Mouse (Mus musculus) left cerebral cortex, postnatal 36 days (tissue): Measurements from ENCODE around the gene Tbc1d13. TPM values are rescaled to one million over a fixed set of nuclear protein-coding genes. Genes with fewer than 3 reads are reported as not detected.

ENCODE experiments used
- DNase-seq, 2 experiments: peaks; one replicate each; pipeline ENCODE4 v3.0.0; 2021 to 2022; ENCODE audit warnings: low spot score in 2 of 2, mixed read lengths in 1 of 2
- intact Hi-C: fragments of 180-260 bp; cut with DNase I; formaldehyde crosslinking; loops from one replicate; pipeline ENCODE4 v1.15.1; 2025
- total RNA-seq, 2 experiments: library from RNA; stranded (reverse); gene quantifications; 2 replicates each; pipeline ENCODE4 v1.2.3; 2021

Tbc1d13 gene
- 10 to 100 TPM; 48.0 to 63.9 TPM for total RNA-seq

DNA sequence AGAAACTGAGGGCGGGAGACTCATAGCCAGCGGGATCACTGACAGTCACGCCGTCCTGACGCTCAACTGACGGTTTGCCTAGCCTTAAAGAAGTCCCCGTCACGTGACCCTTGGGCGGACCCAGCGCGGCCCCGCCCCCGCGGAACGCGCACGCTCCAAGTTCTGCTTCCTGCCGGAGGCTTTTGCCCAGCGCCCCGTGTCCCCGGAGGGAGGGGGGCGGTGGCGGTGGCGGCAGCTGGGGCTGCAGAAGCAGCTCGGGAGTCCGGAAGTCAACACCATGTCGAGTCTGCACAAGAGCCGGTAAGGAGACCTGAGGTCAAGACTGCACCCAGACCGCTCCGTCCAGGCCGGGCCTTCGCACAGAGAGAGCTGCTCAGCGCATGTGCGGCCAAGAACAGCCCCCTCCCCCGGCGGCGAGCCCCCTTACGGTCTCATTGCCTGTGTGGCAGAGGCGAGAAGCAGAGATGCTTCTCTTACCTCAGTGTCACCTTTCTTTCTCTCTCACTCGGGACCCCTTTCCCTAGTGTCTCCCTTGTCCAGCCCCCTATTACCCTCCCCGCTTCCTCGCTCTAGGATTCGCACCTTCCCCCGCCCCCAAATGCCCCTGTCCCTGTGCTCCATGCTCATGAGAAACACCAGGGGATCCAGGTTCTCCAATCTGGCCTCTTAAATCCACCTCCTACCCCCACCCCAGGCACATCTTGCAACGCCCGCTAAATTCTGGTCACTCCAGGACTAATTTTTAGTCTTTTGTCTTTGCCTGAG, at the start of gene Tbc1d13:
Gene Tbc1d13 (plus strand): TSS at position 134 of the 765 bp plus-strand sequence.
- intact Hi-C loops: no loop called here
- peak; percentile 98 to 99 for DNase-seq

DNA sequence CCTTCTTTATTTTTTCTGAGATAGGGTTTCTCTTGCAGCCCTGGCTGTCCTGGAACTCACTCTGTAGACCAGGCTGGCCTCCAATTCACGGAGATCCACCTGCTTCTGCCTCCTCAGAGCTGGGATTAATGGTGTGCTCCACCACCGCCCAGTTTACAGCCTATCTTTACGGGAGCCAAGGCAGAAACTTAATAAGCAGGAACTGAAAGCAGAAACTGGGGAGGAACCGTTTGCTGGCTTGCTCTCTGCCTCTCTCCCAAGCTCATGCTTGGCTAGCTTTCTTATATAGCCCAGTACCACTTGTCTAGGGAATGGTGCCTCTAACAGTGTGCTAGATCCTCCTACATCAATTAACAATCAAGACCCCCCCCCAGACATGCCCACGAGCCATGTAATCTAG, 49.4 kb upstream of the Tbc1d13 start:
- intact Hi-C loops: no loop called here
- DNase-seq: no peak

DNA sequence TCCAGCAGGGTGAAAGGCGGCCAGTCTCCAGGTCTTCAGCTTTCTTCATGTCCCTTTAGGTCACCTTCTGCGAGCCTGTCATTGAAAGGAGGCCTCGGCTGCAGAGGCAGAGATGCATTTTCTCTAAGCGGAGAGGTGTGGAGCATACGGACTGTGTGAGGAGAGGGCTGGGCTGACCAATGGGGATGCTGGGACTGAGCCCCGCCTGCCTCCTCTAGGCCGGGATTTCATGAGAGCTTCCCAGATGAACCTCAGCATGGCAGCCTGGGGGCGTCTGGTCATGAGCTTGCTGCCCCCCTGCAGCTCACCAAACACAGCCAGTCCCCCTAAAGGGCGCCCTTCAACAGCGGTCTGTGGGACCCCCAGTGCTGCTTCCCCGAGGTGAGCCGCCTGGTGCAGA, 48.9 kb upstream of the Tbc1d13 start:
- DNase-seq: no peak
- intact Hi-C loops: no loop called here

DNA sequence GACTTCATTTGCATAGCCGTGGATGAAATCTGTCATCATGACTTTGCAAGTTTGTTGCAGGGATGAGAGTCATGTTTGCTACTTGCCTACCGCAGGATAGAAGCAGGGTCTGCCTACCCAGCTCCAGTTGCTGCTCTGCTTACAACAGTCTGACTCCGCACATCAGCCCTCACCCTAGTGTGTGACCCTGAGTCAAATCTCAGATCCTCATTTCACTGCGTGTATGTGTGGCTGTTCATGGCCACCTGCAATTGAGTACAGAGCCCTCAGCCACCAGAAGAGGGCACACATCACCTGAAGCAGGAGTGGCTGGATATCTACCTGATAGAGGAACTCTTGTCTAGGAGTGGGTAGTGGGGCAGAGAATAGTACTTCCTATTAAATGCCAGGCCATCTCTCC, 46.2 kb upstream of the Tbc1d13 start:
- intact Hi-C loops: no loop called here
- DNase-seq: no peak

DNA sequence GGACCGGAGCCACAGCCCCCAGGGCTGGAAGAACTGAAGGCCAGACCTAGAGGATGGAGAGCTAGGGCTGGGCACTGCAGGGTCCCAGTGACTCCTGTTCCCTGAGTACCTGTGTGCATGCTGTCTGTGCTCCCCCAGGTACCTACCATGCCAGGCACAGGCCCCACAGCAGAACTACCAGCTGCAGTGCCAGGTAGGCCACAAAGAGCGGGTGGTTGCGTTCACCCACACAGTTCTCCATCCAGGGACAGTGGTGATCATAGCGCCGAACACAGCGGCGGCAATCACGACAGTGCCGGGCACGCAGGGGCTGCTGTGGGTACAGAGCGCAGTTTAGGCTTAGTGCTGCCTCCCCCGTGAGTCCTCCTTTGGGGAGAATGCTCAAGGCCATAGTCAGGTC, 42.0 kb upstream of the Tbc1d13 start:
- intact Hi-C loops: no loop called here
- no peak for DNase-seq

DNA sequence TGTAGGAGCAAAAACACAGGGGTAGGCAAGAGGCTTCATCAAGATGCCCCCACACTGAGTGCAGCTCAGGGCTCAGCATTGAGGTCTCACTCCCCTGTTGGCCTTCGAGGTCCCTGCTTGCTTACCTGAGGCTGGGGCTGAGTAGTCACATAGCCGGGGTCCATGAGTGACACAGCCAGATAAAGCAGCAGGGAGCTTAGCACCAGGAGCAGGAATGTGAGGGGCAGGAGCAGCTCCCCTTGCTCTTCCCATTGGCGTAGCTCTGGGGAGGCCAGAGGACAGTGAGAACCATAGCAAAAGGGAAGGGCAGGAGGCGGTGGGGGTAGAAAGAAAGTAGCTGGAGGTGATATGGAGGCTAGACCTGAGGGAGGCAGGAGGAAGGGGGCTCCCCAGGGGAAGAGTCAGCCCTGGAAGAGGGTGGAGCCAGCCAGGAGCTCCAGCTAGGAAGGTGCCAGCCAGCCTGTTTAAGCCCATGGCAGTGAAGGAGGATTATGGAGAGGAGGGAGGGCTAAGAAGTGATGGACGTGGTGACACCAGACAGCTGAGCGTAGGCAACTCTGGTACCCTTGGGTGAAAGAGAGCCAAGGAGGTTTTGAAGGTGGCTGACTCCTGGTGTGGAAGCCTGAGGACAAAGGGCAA, 41.1 kb upstream of the Tbc1d13 start:
- intact Hi-C loops: no loop called here
- no peak for DNase-seq

DNA sequence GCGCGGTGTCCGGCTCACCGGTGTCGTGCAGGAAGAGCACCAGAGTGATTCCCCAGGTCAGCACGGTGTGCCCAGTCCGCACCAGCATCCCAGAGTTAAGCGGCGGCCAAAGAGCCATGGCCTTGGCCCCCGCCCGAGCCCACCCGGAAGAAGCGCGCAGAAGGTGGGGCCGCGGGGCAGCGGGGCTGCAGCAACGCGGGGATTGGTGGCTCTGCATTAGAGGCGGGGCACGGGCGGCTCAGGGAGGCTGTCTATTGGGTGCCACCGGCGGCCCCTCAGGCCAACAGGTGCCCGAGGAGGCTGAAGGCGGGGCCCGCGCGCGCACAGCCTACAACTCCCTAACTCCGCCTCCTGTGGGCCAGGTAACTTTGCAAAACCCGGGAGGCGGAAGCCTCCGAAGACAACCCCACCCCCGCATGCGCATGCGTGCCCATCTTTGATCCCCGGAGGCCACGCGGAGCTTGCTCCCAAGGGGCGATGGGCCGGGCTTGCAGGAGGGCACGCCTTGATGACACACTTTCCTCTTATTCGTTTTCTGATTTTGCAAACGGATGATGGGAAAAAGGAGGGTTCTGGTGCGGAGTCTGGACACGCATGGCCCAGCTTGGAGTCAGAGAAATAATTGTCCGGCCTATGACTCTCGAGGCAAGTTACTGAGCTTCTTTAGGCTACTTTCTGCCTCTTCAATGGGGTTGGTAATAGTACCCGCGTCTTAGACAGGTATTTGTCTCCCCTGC, 39.9 kb upstream of the Tbc1d13 start, which contains the start of gene Zdhhc12:
Gene Zdhhc12 (minus strand): TSS at position 178 of the 737 bp plus-strand sequence.
- peak; percentile 88 to 92 for DNase-seq
- intact Hi-C loops: no loop called here

DNA sequence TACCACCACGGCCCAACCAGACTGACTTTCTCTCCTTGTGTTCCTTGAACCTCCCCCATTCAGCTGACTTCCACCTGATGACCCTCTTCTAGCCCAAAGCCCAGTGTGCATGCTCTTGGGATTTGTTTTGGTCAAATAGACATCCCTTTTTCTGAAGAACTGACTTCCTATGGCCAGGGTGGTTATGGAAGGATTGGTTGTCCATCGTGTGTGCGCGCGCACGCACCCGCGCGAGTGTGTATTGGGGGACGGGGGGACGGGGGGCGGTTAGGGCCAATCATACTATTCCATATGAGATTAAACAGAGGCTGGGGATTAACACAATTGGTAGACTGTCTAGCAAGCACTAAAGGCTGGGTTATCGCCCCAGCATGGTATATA, 39.3 kb upstream of the Tbc1d13 start:
- intact Hi-C loops: no loop called here
- DNase-seq: no peak

DNA sequence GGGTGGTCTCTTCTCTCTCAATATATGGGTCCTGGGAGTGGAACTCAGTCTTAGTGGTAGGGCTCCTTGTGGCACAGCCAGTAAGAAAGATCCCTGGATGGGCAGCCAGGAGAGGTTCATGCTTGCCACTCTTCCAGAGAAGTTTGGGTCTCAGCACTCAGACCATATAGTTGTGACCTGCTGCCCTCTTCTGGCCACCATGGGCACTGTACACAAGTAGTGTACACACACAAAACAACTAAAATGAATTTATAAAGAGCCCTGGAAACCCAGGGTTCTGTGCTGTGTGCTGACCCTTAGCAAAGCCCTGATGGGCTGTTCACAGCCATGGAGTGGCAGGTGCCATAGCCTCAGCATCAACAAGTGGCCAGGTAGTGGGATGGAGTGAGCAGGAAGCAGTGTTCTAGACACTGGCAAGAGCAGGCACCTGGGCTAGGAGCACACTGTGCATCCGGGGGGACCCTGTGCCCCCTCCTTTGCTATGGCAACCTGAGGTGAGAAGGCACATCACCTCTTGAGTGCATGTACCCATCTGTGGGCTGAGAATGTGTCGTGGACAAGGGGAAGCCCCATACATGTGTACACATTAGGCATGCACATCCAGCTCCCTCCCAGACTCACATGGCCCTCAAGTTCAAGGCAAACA, 37.5 kb upstream of the Tbc1d13 start:
- intact Hi-C loops: no loop called here
- DNase-seq: no peak

DNA sequence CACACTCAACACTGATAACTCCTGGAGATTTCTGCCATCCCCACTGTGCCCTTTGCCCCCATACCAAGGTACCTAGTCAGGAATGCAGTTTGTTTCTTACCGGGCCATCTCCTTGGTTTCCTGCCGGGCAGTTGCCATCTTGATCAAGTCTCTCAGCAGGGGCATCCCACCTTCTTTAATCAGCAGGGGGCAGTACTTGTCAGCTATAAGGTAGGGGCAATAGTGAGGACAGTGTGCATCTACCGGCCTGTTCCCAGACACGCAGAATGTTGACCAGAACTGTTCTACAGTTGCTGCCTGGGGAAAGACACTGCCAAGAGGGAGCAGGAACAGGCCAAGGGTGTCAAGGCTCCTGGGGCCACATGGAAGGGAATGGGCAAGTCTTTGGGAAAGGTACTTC, 33.3 kb upstream of the Tbc1d13 start:
- intact Hi-C loops: no loop called here
- DNase-seq: no peak

DNA sequence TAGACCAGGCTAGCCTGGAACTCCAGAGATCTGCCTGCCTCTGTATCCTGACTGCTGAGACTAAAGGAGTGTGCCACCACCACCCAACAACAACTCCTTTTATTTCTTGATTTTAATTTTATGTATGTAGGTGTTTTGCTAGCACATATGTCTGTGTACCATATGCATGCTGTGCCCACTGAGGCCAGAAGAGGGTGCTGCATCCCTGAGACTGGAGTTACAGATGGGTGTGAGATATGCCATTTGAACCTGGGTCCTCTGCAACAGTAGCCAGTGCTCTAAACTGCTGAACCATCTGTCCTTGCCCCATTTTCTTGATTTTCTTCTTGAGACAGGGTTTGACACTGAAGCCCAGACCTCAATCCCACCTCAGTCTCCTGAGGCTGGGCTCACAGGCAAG, 27.2 kb upstream of the Tbc1d13 start:
- intact Hi-C loops: no loop called here
- DNase-seq: no peak

DNA sequence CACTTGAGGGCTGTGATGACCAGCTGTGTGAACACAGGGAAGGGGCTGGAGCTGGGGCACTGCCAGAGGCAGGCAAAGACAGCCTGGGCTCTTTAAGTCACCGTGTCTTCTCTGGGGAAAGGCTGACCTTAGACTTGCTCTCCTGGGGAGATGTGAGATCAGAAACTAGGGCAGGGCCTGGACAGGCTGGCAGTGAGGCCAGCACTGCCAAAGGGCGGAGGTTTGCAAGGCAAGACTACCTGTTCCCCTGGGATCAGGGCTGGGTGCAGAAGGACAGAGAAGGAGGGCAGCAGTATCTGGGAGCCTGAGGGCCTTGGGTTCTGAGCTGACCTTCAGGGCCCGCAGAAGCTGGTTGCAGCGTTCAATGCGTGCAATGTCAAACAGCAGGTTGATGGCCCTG, 25.9 kb upstream of the Tbc1d13 start:
- no peak for DNase-seq
- intact Hi-C loops: no loop called here

DNA sequence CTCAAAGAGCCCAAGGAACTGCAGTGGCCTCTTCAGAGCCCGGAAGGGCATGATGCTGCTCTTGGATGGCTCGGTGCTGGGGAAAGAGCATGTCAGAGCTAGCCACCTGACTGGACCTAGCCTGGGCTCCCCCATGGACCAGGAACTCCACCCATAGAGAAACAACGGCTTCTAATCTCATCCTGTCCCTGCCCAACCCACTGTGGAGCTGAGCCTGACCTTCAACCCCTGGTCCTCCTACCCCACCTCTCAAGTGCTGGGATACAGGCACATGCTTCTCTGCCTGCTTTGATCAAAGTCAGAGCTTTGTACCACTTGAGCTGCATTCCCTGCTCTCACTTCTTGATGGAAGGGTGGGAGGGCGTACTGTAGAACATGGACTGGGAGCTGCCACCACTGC, 25.3 kb upstream of the Tbc1d13 start:
- no peak for DNase-seq
- intact Hi-C loops: no loop called here

DNA sequence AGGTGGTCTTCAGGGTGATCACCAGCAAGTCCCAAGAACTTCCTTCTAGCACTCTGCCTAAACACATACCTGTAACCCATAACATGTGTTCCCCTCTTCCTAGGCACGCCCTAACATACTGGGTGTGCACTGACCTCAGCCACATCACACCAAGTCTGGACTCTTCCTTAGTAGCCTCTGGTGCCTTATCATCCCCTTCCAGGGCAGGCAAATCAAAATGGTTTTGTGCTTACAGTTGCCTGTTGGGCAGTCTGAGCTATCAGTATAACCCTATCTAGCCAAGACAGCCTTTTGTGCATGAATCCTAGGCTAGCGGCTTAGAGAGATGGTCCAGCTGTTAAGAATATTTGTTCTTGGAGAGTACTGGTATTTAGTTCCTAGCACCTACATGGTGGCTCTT, 22.0 kb upstream of the Tbc1d13 start:
- DNase-seq: no peak
- intact Hi-C loops: no loop called here

DNA sequence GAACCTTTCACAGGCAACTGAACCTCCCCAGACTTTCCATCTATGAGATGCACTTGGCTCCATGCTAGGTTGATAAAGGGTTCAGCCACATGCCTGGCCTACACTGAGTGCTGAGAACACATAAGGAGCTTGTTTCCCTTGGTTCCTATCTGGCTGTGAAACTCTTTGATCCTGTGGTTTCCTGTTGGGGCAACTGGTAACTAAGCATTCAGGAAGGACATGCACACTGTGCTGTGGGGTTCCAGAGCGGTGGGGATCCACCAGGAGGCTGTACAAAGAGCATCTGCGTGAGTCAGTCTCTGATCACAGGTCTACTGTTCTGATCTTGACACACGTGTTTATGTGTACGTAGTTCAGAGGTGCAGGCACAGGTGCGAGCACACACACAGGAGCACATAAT, 21.0 kb upstream of the Tbc1d13 start:
- no peak for DNase-seq

DNA sequence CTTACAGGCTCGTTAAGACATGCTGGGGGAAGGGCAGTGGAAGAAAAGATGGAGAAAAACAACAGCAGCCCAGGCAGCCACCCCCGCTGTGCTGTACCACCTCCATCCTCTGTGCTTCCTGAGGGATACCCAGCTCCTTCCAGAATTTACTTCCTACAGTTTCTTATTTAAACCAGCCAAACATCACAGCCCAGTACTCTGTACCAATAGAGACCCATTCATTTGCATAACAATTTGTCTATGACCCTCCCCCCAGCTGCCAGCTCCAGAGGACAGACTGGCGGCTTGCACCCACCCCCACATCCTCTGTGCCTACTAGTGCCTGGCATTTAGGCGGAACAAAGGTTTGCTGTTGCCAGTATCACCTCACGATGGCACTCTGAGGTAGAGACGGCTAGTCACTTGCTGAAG, 13.9 kb upstream of the Tbc1d13 start:
- DNase-seq: peak; percentile 75 to 80
- intact Hi-C loops: no loop called here

More for the DNA sequence above, 21.0 kb upstream of the Tbc1d13 start:
- intact Hi-C loops: no loop called here

DNA sequence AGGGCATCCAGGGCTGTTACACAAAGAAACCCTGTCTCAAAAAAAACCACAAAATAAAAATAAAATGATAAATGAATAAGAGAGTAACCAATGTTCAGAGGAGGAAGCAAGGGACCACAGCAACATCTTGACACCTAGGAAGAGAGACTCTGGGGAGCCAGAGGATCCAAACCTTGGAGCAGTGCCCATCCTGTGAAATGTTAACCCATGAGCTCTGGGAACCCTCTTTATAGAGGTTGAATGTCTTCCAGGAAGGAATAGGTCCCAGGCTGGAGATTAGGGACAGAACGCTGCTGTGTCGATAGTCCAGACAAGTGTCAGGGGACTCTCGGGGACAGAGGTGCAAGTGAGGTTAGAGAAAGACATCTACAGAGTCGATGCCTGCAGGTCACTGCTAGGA, 13.3 kb upstream of the Tbc1d13 start:
- DNase-seq: no peak
- intact Hi-C loops: no loop called here

DNA sequence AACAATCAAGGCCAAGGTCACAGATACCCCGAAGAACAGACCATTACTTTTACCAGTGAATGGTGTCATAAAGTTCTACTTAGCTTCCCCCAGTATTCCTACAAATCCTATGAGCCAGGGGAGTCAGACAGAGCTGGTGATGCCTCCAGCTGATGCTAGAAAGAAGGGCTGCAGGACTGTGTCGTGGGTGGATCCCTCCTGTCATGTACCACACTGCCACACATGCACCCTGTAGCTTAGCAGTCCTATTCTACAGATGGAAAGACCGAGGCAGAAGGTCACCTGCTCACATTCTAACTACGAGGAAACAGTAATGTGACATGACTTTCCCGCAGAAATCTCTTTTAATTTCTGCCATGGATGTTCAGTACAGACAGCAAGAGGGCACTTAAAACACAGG, 10.8 kb upstream of the Tbc1d13 start:
- DNase-seq: no peak
- intact Hi-C loops: no loop called here

DNA sequence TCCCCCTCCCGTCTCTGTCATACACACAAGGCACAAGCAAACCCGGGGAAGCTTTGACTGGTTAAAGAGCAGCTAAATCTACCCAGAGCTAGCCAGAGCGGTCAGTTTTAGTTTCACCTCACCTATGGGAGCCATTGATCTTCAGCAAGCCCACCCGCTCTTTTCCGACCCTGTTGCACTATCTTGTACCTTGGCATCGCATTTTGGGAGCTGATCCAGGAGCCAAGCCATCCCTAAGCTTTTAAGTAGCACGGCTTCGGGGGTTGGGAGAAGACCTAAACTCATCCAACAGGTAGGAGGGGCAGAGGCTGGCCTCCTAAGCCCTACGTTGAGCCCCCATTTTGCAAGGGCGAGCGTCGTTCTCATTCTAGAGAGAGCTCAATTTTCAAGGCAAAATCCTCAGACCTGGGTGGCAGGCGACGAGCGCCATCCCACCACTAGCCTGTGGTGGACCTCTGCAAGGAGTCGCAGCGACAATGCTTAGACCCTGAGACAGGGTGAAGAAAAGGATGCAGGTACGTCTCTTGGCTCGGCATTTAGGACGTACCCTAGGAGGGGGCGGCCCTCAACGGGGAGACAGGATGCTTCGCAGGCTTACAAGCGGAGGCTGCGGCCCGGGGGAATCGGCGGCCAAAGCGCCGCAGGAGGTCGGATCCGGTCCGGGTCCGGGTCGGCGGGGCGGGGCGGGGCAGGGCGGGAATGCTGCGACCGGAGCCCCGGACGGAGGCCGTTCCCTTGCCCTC, 9.6 kb upstream of the Tbc1d13 start:
- intact Hi-C loops: loop anchor here (2.0 kb wide), 1 partner anchor 57 kb away; no protein-coding TSS in a partner anchor
- DNase-seq: no peak
